Mouse (Mus musculus) hindbrain, postnatal 0 days (tissue): Measurements from ENCODE around the gene Smad5. TPM values are rescaled to one million over a fixed set of nuclear protein-coding genes. Genes with fewer than 3 reads are reported as not detected.

Source experiments
- ATAC-seq: fragments of 200-750 bp; cut with Nextera tagmentation; 2 replicates; pipeline ENCODE4 v1.8.0; 2017; ENCODE audit warnings: mild to moderate bottlenecking, moderate TSS enrichment, moderate library complexity
- DNase-seq: peaks from one replicate; pipeline ENCODE4 v3.0.0-alpha.2; 2015; ENCODE audit warnings: low spot score
- H3K27ac ChIP-seq: fragments of 300-500 bp; sonication (generic); 2 replicates; pipeline ENCODE4 v1.5.1; 2014; ENCODE audit warnings: mild to moderate bottlenecking
- H3K27me3 ChIP-seq: fragments of 300-500 bp; sonication (generic); 2 replicates; pipeline ENCODE4 v1.6.1; 2014; ENCODE audit warnings: low read length, mixed read lengths; ENCODE audit not compliant: insufficient read depth
- H3K36me3 ChIP-seq: fragments of 300-500 bp; sonication (generic); 2 replicates; pipeline ENCODE4 v1.6.1; 2014; ENCODE audit warnings: low read length, mixed read lengths; ENCODE audit not compliant: insufficient read depth
- H3K4me1 ChIP-seq: fragments of 300-500 bp; sonication (generic); 2 replicates; pipeline ENCODE4 v1.6.1; 2014; ENCODE audit warnings: antibody characterized with exemption, low read length, mixed read lengths; ENCODE audit not compliant: insufficient read depth
- H3K4me2 ChIP-seq: fragments of 300-500 bp; sonication (generic); 2 replicates; pipeline ENCODE4 v1.6.1; 2014; ENCODE audit warnings: low read depth, mild to moderate bottlenecking, low read length, moderate library complexity, mixed read lengths
- H3K4me3 ChIP-seq: fragments of 300-500 bp; sonication (generic); 2 replicates; pipeline ENCODE4 v1.5.1; 2014; ENCODE audit warnings: low read length
- H3K9ac ChIP-seq: fragments of 300-500 bp; sonication (generic); replicated peaks from 2 replicates; pipeline ENCODE4 v1.6.1; 2014; ENCODE audit warnings: mild to moderate bottlenecking, low read length, moderate library complexity, mixed read lengths
- H3K9me3 ChIP-seq: fragments of 300-500 bp; sonication (generic); 2 replicates; pipeline ENCODE4 v1.6.1; 2016; ENCODE audit warnings: low read length, mixed read lengths
- CTCF ChIP-seq: IDR thresholded peaks from 2 replicates; pipeline ENCODE4 v1.5.1; 2016; ENCODE audit warnings: antibody characterized with exemption, control low read depth, low read depth
- WGBS: fragments of 180-500 bp; shearing (Covaris S2); extraction: QIAGEN DNeasy Blood & Tissue Kit; methylation state at CpG from one replicate; pipeline ENCODE4 v1.1.7; 2014; 5-methylcytosine and 5-hydroxymethylcytosine counted together
- polyA plus RNA-seq: library from polyadenylated mRNA; unstranded; fragments of >200 nt; fragmentation: Nextera tagmentation; extraction: Ambion mirVana; gene quantifications from 2 replicates; pipeline ENCODE4 v1.2.1, GENCODE M21; 2015
- total RNA-seq: library from RNA; depleted of rRNA; stranded (reverse); fragments of >200 nt; gene quantifications from 2 replicates; pipeline ENCODE4 v1.2.3, GENCODE M21; 2014

Smad5 gene
- total and polyA plus RNA-seq, 2 experiments from 2014 or later, result 17.7 to 39.5 TPM

- no peak overlapping the region for H3K27ac ChIP-seq
- no peak for ATAC-seq
- H3K4me3 ChIP-seq, result no peak overlapping the region
- no peak for DNase-seq
- 51% methylated on average over 3 of the region's 3 CpGs for WGBS
- no peak overlapping the region for H3K9ac ChIP-seq
- H3K27me3 ChIP-seq, result no peaks in the 10 kb centered on the region
- TF ChIP-seq CTCF, result peak; percentile 41
- H3K4me2 ChIP-seq, result no peak overlapping the region
- peaks cover 4% of the 10 kb centered on the region; the same call in 1 of the 2 replicates for H3K4me1 ChIP-seq
- no peaks in the 10 kb centered on the region for H3K36me3 ChIP-seq
- H3K9me3 ChIP-seq, result no peaks in the 10 kb centered on the region
Measured at GRCm38 (mm10) chr13:56772592-56772991, 69.8 kb downstream of the Smad5 start.

- no peak for TF ChIP-seq CTCF
- no peak overlapping the region for H3K27ac ChIP-seq
- no peaks in the 10 kb centered on the region for H3K9me3 ChIP-seq
- DNase-seq (no peak), ATAC-seq (no peak)
- H3K4me1 ChIP-seq, result peaks cover 4% of the 10 kb centered on the region; the same call in 1 of the 2 replicates
- H3K27me3 ChIP-seq, result no peaks in the 10 kb centered on the region
- 54% methylated on average over 14 of the region's 14 CpGs for WGBS
- H3K9ac ChIP-seq, result no peak overlapping the region
- no peak overlapping the region for H3K4me3 ChIP-seq
- H3K4me2 ChIP-seq, result no peak overlapping the region
- no peaks in the 10 kb centered on the region for H3K36me3 ChIP-seq
Measured at GRCm38 (mm10) chr13:56773262-56773870, 70.6 kb downstream of the Smad5 start.

- Histone ChIP-seq H3K27me3 (no peaks in the 10 kb centered on the region), H3K36me3 (no peaks in the 10 kb centered on the region), H3K9me3 (no peaks in the 10 kb centered on the region), H3K4me1 (peaks cover 4% of the 10 kb centered on the region; the same call in 1 of the 2 replicates), H3K4me3 (no peak overlapping the region), H3K4me2 (no peak overlapping the region), H3K9ac (0 out of 2 replicates have a peak overlapping the region, but pooled peaks have one; percentile 9), H3K27ac (peak overlapping the region; percentile 62; the same call in 1 of the 2 replicates)
- no peak for TF ChIP-seq CTCF
- peak; percentile 65 for ATAC-seq
- WGBS, result 8% methylated on average over 5 of the region's 5 CpGs
- peak; percentile 72 for DNase-seq
Measured at GRCm38 (mm10) chr13:56774304-56774703, 71.5 kb downstream of the Smad5 start.

GRCm38 (mm10) chr13:56780746-56781469 lies 78.1 kb downstream of the Smad5 start:
- no peaks in the 10 kb centered on the region for H3K9me3 ChIP-seq
- TF ChIP-seq CTCF, result no peak
- H3K4me2 ChIP-seq, result no peak overlapping the region
- H3K27me3 ChIP-seq, result no peaks in the 10 kb centered on the region
- ATAC-seq (peak; percentile 66), DNase-seq (peak; percentile 53)
- H3K9ac ChIP-seq, result no peak overlapping the region
- H3K4me1 ChIP-seq, result peaks cover 14% of the 10 kb centered on the region; the same call in 1 of the 2 replicates
- H3K27ac ChIP-seq, result peak overlapping the region; percentile 54
- 46% methylated on average over 13 of the region's 13 CpGs for WGBS
- H3K4me3 ChIP-seq, result no peak overlapping the region
- H3K36me3 ChIP-seq, result no peaks in the 10 kb centered on the region

GRCm38 (mm10) chr13:56781697-56782096 lies 78.9 kb downstream of the Smad5 start:
- H3K27ac ChIP-seq, result peak overlapping the region; percentile 54
- ATAC-seq (no peak), DNase-seq (no peak)
- H3K27me3 ChIP-seq, result no peaks in the 10 kb centered on the region
- no peak overlapping the region for H3K4me2 ChIP-seq
- H3K9me3 ChIP-seq, result no peaks in the 10 kb centered on the region
- WGBS, result 93% methylated on average over 3 of the region's 3 CpGs
- no peak overlapping the region for H3K4me3 ChIP-seq
- H3K9ac ChIP-seq, result no peak overlapping the region
- H3K36me3 ChIP-seq, result no peaks in the 10 kb centered on the region
- peaks cover 14% of the 10 kb centered on the region; the same call in 1 of the 2 replicates for H3K4me1 ChIP-seq
- no peak for TF ChIP-seq CTCF

DNA sequence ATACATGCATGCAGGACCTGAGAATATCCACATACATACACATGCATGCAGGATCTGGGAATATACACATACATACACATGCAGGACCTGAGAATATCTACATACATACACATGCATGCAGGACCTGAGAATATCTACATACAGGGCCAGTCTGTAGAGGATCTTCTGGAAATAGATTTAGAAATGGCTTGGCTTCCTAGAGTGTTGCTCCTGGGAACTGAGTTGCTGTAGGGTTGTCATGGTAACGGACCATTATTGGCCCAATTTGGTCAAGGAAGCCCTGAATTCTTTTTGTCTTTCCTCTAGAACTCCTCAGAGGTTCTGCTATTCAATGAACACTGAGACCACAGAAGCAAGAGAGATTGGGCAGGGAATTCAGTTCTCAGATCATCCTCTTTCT lies 79.8 kb downstream of the Smad5 start:
- no peak overlapping the region for H3K9ac ChIP-seq
- H3K9me3 ChIP-seq, result no peaks in the 10 kb centered on the region
- no peak overlapping the region for H3K4me2 ChIP-seq
- H3K27ac ChIP-seq, result peak overlapping the region; percentile 54; the same call in 1 of the 2 replicates
- ATAC-seq (no peak), DNase-seq (peak; percentile 73)
- H3K36me3 ChIP-seq, result no peaks in the 10 kb centered on the region
- H3K27me3 ChIP-seq, result no peaks in the 10 kb centered on the region
- no peak overlapping the region for H3K4me3 ChIP-seq
- peaks cover 14% of the 10 kb centered on the region; the same call in 1 of the 2 replicates for H3K4me1 ChIP-seq
- TF ChIP-seq CTCF, result no peak
- 79% methylated on average over 1 of the region's 1 CpGs for WGBS
